Mouse (Mus musculus) liver, adult 2 months (tissue): Measurements from ENCODE around the gene Plagl1. TPM values are rescaled to one million over a fixed set of nuclear protein-coding genes. Genes with fewer than 3 reads are reported as not detected.

Experiments used
- DNase-seq: peaks from one replicate; pipeline ENCODE4 v3.0.0-alpha.2; 2011; ENCODE audit warnings: low read depth, low spot score; ENCODE audit errors: extremely low read depth
- H3K27ac ChIP-seq: fragments of 200-500 bp; replicated peaks from 2 replicates; pipeline ENCODE4 v1.5.1; 2012; ENCODE audit warnings: low read depth, mild to moderate bottlenecking, control low read depth, inconsistent platforms, low read length; ENCODE audit not compliant: insufficient read depth
- H3K27me3 ChIP-seq: fragments of 200-500 bp; 2 replicates; pipeline ENCODE4 v1.6.1; 2012; ENCODE audit warnings: mild to moderate bottlenecking, moderate library complexity, low read length, inconsistent platforms; ENCODE audit not compliant: control insufficient read depth, insufficient read depth
- H3K36me3 ChIP-seq: fragments of 200-500 bp; 2 replicates; pipeline ENCODE4 v1.6.1; 2012; ENCODE audit warnings: low read length, inconsistent platforms; ENCODE audit not compliant: control insufficient read depth, insufficient read depth
- H3K4me1 ChIP-seq: fragments of 200-500 bp; 2 replicates; pipeline ENCODE4 v1.6.1; 2011; ENCODE audit warnings: low read length; ENCODE audit not compliant: control insufficient read depth, insufficient read depth
- H3K4me3 ChIP-seq: fragments of 200-500 bp; 2 replicates; pipeline ENCODE4 v1.5.1; 2011; ENCODE audit warnings: low read depth, mild to moderate bottlenecking, control low read depth, low read length, moderate library complexity; ENCODE audit not compliant: insufficient read depth
- H3K79me2 ChIP-seq: fragments of 200-500 bp; 2 replicates; pipeline ENCODE4 v1.6.1; 2012; ENCODE audit warnings: inconsistent platforms, mild to moderate bottlenecking, low read length, moderate library complexity; ENCODE audit not compliant: control insufficient read depth, insufficient read depth
- H3K9ac ChIP-seq: fragments of 200-500 bp; 2 replicates; pipeline ENCODE4 v1.6.1; 2012; ENCODE audit warnings: low read depth, mild to moderate bottlenecking, control low read depth, inconsistent platforms, low read length
- CTCF ChIP-seq: fragments of 200-500 bp; IDR thresholded peaks from 2 replicates; pipeline ENCODE4 v1.5.1; 2011; ENCODE audit warnings: low read depth, low read length, control low read depth
- POLR2A ChIP-seq: fragments of 200-500 bp; IDR thresholded peaks from 2 replicates; pipeline ENCODE4 v1.6.1; 2011; ENCODE audit warnings: low read length, control low read depth; ENCODE audit not compliant: insufficient read depth; ENCODE audit errors: extremely low read depth
- WGBS: fragments of 180-500 bp; shearing (Covaris S2); methylation state at CpG from one replicate; pipeline ENCODE4 v1.1.7; 2018; 5-methylcytosine and 5-hydroxymethylcytosine counted together
- polyA plus RNA-seq: library from polyadenylated mRNA; depleted of rRNA; stranded (reverse); fragments of >200 nt; gene quantifications from 2 replicates; pipeline ENCODE4 v1.2.3, GENCODE M21; 2012
- total RNA-seq: library from RNA; depleted of rRNA; stranded (reverse); fragments of >200 nt; gene quantifications from 2 replicates; pipeline ENCODE4 v1.2.3, GENCODE M21; 2014

Plagl1 gene
- total and polyA plus RNA-seq, 2 experiments, result 0.55 to 1.1 TPM

DNA sequence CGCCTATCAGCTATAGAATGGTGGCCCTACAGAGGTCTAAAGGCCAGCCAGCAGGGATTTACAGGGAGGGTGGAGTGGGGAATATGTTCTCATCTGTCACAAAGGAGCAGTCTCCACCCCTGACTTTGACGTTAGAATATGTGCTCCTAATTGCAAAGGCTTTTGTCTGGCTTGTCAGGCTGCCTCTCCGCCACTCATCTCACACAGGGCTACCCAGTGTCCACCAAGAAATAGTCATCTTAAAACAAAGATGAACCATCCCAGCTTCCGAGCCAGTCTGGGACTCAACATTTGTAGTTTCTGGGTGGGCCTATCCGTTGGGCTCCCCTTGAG, 58.4 kb downstream of the Plagl1 start:
- no peaks in the 10 kb centered on the region for H3K36me3 ChIP-seq
- H3K4me1 ChIP-seq, result no peaks in the 10 kb centered on the region
- TF ChIP-seq POLR2A, result no peak
- no peak for TF ChIP-seq CTCF
- no peak overlapping the region for H3K4me3 ChIP-seq
- DNase-seq, result no peak
- H3K27ac ChIP-seq, result no peak overlapping the region
- WGBS, result 83% methylated on average over 5 of the region's 5 CpGs
- H3K79me2 ChIP-seq, result no peaks in the 10 kb centered on the region
- H3K27me3 ChIP-seq, result no peaks in the 10 kb centered on the region
- no peak overlapping the region for H3K9ac ChIP-seq

DNA sequence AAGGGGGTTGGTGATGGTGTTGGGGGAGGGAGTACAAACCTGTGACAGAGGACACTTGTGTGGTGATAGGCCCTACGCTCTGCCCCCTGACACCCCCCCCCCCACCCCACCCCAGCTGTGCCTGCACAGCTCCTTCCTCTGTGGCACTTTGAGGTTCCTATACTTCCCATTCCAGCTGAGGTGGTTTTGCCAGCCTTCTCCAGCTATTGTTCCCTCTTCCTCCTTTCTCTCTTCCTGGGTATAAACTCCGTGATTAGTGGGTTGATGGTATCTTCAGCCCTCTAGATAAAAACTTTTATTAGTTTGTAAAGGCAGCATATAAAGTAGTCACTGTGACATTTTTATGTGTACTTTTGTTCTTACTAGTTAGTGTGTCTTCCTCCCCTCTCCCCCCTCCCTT, 59.0 kb downstream of the Plagl1 start:
- Histone ChIP-seq H3K27ac (no peak overlapping the region), H3K9ac (no peak overlapping the region), H3K36me3 (no peaks in the 10 kb centered on the region), H3K27me3 (no peaks in the 10 kb centered on the region), H3K4me1 (no peaks in the 10 kb centered on the region), H3K4me3 (no peak overlapping the region), H3K79me2 (no peaks in the 10 kb centered on the region)
- 80% methylated on average over 2 of the region's 2 CpGs for WGBS
- TF ChIP-seq CTCF (no peak), POLR2A (no peak)
- DNase-seq, result no peak

- no peak overlapping the region for H3K9ac ChIP-seq
These were observed 65.5 kb downstream of the Plagl1 start for GRCm38 (mm10) chr10:13125811-13126210.

DNA sequence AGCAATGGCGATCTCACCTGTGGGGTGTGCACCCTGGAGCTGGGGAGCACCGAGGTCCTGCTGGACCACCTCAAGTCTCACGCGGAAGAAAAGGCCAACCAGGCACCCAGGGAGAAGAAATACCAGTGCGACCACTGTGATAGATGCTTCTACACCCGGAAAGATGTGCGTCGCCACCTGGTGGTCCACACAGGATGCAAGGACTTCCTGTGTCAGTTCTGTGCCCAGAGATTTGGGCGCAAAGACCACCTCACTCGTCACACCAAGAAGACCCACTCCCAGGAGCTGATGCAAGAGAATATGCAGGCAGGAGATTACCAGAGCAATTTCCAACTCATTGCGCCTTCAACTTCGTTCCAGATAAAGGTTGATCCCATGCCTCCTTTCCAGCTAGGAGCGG, 67.0 kb downstream of the Plagl1 start:
- TF ChIP-seq CTCF, result no peak
- TF ChIP-seq POLR2A, result no peak
- H3K27me3 ChIP-seq, result no peaks in the 10 kb centered on the region
- no peaks in the 10 kb centered on the region for H3K79me2 ChIP-seq
- no peak for DNase-seq
- H3K4me3 ChIP-seq, result no peak overlapping the region
- no peak overlapping the region for H3K9ac ChIP-seq
- H3K36me3 ChIP-seq, result no peaks in the 10 kb centered on the region
- no peak overlapping the region for H3K27ac ChIP-seq
- 71% methylated on average over 13 of the region's 13 CpGs for WGBS
- H3K4me1 ChIP-seq, result no peaks in the 10 kb centered on the region

More at GRCm38 (mm10) chr10:13125811-13126210, 65.5 kb downstream of the Plagl1 start:
- Histone ChIP-seq H3K36me3 (no peaks in the 10 kb centered on the region), H3K27me3 (no peaks in the 10 kb centered on the region), H3K4me1 (no peaks in the 10 kb centered on the region), H3K27ac (no peak overlapping the region), H3K79me2 (no peaks in the 10 kb centered on the region), H3K4me3 (no peak overlapping the region)
- 66% methylated on average over 3 of the region's 3 CpGs for WGBS
- no peak for DNase-seq
- TF ChIP-seq CTCF (no peak), POLR2A (no peak)

- no peaks in the 10 kb centered on the region for H3K36me3 ChIP-seq
- no peaks in the 10 kb centered on the region for H3K27me3 ChIP-seq
- no peaks in the 10 kb centered on the region for H3K4me1 ChIP-seq
- no peak for TF ChIP-seq POLR2A
- TF ChIP-seq CTCF, result no peak
- H3K27ac ChIP-seq, result no peak overlapping the region
- no peaks in the 10 kb centered on the region for H3K79me2 ChIP-seq
- no peak for DNase-seq
- 87% methylated on average over 7 of the region's 7 CpGs for WGBS
- no peak overlapping the region for H3K4me3 ChIP-seq
- no peak overlapping the region for H3K9ac ChIP-seq
These were observed 67.6 kb downstream of the Plagl1 start for GRCm38 (mm10) chr10:13127946-13128345.

GRCm38 (mm10) chr10:13133850-13134249, 73.5 kb downstream of the Plagl1 start:
- no peaks in the 10 kb centered on the region for H3K79me2 ChIP-seq
- H3K4me1 ChIP-seq, result no peaks in the 10 kb centered on the region
- H3K9ac ChIP-seq, result no peak overlapping the region
- no peak for DNase-seq
- no peak overlapping the region for H3K4me3 ChIP-seq
- 92% methylated on average over 4 of the region's 4 CpGs for WGBS
- H3K36me3 ChIP-seq, result no peaks in the 10 kb centered on the region
- no peak overlapping the region for H3K27ac ChIP-seq
- no peak for TF ChIP-seq POLR2A
- TF ChIP-seq CTCF, result no peak
- H3K27me3 ChIP-seq, result no peaks in the 10 kb centered on the region
